Mouse (Mus musculus) c-Kit-positive CD71-positive TER-119-negative erythroid progenitor cells, embryonic 14.5 days (primary cell): ENCODE data around the gene Twf2.

ENCODE experiments used
- DNase-seq: peaks from one replicate; pipeline ENCODE4 v3.0.0-alpha.2; 2013; ENCODE audit warnings: low read depth

Gene Twf2

DNA sequence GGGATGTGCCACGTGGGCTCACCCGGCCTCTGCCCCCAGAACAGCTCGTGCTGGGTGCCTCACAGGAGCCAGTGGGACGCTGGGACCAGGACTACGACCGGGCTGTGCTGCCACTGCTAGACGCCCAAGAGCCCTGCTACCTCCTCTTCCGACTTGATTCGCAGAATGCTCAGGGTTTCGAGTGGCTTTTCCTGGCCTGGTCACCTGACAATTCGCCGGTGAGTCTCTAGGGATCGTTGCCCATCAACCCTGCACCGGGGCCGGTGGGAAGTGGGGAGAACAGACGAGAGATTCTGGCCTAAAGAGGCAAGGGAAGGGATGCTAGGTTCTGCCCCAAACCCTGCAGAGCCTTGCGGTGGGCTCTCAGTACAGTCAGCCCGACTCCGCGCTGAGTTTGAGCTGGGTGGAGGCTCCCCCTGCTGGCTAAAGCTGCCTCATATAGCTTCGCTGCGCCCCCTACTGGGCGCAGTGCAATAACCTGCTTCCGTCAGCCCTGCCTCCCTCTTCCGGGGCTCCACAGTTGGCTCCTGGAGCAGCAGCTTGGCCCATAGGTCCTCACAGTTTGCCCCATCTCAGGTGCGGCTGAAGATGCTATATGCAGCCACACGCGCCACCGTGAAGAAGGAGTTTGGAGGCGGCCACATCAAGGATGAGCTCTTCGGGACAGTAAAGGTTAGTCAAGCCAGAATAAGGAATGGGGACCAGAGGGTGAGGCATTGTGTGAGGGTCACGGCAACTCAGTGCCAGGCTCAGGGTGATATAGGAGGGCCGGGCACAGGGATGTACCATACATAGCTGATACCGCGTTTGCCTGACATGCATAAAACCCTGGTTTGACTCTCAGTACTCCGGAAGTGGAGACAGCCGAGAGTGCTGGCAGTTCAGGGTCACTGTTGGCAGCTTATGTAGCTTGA lies 9.0 kb downstream of the Twf2 start:
- DNase-seq: peak; percentile 84

GRCm38 (mm10) chr9:106212594-106212981 lies 9.7 kb downstream of the Twf2 start:
- DNase-seq: no peak

- DNase-seq: no peak
Measured at GRCm38 (mm10) chr9:106215341-106216125, 12.6 kb downstream of the Twf2 start.

GRCm38 (mm10) chr9:106216971-106217370 lies 14.1 kb downstream of the Twf2 start:
- DNase-seq: no peak

DNA sequence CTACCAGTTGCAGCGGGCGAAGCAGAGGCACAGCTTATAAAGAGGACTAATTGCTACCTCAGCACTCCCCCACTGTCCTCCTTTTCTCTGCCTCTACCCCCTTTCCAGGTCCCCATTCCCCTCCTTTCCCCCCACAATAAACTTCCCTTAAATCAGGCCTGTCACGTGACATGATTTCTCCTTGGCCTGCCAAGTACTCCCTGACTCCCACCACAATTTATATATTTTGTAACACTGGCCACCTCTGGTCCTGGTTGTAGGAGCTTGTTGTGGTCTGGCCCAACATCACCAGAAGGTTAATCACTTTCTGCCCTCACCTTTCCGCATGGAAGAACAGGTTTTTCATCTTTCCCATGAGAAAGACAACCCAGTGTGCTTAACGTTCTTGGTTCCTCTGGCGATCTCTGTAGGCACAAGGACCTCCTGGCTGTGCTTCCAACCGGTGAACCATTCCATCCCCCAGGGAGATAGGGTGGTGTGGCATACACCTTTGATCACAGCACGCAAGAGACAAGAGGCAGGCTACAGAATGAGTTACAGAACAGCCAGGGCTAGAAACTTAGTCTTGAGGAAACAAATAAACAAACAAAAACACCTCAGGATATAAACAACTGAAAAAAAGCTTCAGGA lies 18.1 kb downstream of the Twf2 start:
- no peak for DNase-seq

GRCm38 (mm10) chr9:106222261-106222851 lies 19.4 kb downstream of the Twf2 start, which contains the start of gene Tlr9:
TSS of gene Tlr9 (plus strand) at chr9:106222598.
- DNase-seq: no peak

DNA sequence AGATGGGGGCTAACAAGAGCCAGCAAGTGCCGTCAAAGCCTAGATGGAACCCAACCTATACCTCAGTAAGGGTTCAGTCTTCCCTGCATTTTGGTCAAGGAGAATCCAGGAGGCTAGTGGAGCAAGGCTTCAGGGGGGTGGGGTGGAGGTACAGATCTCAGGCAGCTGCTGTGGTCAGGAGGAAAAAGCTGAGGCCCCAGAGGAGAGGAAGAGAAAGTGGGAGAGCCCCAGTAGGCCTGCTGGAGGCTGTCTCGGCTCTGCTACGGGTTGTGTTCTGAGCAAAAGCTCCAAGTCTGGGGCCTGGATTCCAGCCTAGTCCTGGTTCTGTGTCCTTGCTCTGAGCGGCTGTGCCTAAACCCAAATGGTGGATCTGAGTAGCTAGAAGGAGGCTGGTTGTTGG lies 20.1 kb downstream of the Twf2 start:
- no peak for DNase-seq

DNA sequence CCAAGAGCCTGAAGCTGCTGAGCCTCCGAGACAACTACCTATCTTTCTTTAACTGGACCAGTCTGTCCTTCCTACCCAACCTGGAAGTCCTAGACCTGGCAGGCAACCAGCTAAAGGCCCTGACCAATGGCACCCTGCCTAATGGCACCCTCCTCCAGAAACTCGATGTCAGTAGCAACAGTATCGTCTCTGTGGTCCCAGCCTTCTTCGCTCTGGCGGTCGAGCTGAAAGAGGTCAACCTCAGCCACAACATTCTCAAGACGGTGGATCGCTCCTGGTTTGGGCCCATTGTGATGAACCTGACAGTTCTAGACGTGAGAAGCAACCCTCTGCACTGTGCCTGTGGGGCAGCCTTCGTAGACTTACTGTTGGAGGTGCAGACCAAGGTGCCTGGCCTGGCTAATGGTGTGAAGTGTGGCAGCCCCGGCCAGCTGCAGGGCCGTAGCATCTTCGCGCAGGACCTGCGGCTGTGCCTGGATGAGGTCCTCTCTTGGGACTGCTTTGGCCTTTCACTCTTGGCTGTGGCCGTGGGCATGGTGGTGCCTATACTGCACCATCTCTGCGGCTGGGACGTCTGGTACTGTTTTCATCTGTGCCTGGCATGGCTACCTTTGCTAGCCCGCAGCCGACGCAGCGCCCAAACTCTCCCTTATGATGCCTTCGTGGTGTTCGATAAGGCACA lies 22.7 kb downstream of the Twf2 start:
- DNase-seq: no peak

DNA sequence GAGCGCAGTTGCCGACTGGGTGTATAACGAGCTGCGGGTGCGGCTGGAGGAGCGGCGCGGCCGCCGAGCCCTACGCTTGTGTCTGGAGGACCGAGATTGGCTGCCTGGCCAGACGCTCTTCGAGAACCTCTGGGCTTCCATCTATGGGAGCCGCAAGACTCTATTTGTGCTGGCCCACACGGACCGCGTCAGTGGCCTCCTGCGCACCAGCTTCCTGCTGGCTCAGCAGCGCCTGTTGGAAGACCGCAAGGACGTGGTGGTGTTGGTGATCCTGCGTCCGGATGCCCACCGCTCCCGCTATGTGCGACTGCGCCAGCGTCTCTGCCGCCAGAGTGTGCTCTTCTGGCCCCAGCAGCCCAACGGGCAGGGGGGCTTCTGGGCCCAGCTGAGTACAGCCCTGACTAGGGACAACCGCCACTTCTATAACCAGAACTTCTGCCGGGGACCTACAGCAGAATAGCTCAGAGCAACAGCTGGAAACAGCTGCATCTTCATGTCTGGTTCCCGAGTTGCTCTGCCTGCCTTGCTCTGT lies 23.3 kb downstream of the Twf2 start:
- no peak for DNase-seq

- DNase-seq: no peak
Measured at GRCm38 (mm10) chr9:106227790-106228429, 25.0 kb downstream of the Twf2 start.

GRCm38 (mm10) chr9:106230051-106230733 lies 27.3 kb downstream of the Twf2 start:
- DNase-seq: no peak

DNA sequence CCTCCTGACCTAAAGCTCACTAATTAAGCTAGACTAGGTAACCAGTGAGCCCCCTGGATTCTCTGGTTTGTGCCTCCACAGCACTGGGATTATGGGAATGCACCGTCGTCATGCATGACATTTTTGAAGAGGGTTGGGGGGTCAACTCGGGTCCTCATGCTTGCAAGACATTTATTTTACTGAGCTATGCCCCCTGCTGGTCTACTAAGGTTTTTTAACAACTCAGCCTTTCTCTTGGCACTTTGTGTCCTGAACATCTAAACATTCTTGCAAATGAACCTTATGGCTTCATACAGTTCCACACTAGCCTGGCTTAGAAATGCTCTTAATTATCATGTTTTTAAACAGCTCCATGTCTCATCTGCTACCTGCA lies 27.8 kb downstream of the Twf2 start:
- no peak for DNase-seq

- DNase-seq: no peak
Measured at GRCm38 (mm10) chr9:106231220-106231619, 28.3 kb downstream of the Twf2 start.

GRCm38 (mm10) chr9:106231816-106232215 lies 28.9 kb downstream of the Twf2 start:
- DNase-seq: no peak

- DNase-seq: no peak
Measured at GRCm38 (mm10) chr9:106232956-106233355, 30.0 kb downstream of the Twf2 start.

DNA sequence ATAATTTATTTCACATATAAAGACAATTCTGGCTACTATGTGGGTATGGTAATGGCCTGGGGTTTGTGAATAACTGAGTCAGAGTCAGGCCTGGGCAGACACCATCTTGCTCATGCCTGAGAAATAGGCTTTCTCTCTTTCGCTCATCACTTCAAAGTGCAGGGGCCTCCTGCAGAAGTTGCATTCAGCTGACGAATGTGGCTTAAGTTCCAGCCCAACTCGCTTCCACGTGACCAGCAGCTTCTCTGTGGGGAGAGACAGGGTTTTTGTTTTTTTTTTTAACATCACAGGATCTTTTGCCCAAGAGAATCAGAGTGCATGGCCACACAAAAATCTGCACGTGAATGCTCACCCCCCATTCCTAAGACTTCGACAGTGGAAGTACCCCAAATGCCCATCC lies 31.0 kb downstream of the Twf2 start:
- DNase-seq: no peak

GRCm38 (mm10) chr9:106235194-106235830 lies 32.4 kb downstream of the Twf2 start:
- no peak for DNase-seq

GRCm38 (mm10) chr9:106236156-106236817 lies 33.4 kb downstream of the Twf2 start:
- DNase-seq: no peak

DNA sequence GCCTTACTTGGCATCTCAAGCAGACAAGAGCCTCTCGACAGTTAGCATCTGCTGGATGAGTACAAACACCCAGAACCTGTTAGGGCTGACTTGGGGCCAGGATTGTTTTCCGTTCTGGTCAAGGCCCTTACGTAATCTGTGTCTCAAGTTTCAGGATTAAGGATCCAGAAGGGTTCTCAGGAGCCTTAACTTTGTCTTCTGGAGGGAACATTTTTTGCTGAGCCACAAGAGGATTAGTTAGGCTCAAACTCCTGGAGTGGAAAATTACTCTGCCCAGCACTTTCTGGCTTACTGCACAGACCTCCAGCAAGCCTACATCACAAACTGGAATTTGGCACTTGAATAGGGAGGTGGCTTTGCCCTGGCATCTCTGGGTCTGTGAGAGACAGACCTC lies 33.9 kb downstream of the Twf2 start:
- DNase-seq: no peak
